Mouse (Mus musculus) liver, embryonic 14.5 days (tissue): ENCODE measurements at regions not wholly inside any gene's neighbourhood (a gene's known extent, or its start where the extent isn't known, plus 50 kb on each side); places are given as distances from the start of the nearest gene placed in this dataset.

ENCODE experiments used
- ATAC-seq: fragments of 200-750 bp; cut with Nextera tagmentation; 2 replicates; pipeline ENCODE4 v1.8.0; 2017; ENCODE audit warnings: moderate number of reproducible peaks, mild to moderate bottlenecking, moderate library complexity; ENCODE audit not compliant: insufficient read depth
- DNase-seq, 3 experiments: peaks; one replicate each; pipeline ENCODE4 v3.0.0-alpha.2; 2012 to 2013; ENCODE audit warnings: low read depth in 3 of 3, low spot score in 3 of 3
- H3K27ac ChIP-seq: fragments of 300-500 bp; sonication (generic); 2 replicates; pipeline ENCODE4 v1.5.1; 2014; ENCODE audit warnings: moderate library complexity, mild to moderate bottlenecking, control low read depth, inconsistent platforms
- H3K27me3 ChIP-seq: fragments of 300-500 bp; sonication (generic); 2 replicates; pipeline ENCODE4 v1.6.1; 2014; ENCODE audit warnings: mild to moderate bottlenecking, low read length, moderate library complexity; ENCODE audit not compliant: control insufficient read depth, insufficient read depth
- H3K36me3 ChIP-seq: fragments of 300-500 bp; sonication (generic); replicated peaks from 2 replicates; pipeline ENCODE4 v1.6.1; 2014; ENCODE audit warnings: low read depth; ENCODE audit not compliant: control insufficient read depth, insufficient read depth
- H3K4me1 ChIP-seq, 2 experiments: fragments of 200-500 bp in 1 of 2; fragments of 300-500 bp in 1 of 2; sonication (generic) in 1 of 2; replicated peaks; 2 replicates each; pipeline ENCODE4 v1.6.1; 2012 to 2014; ENCODE audit warnings: antibody characterized with exemption in 1 of 2, inconsistent platforms in 1 of 2, low read length in 1 of 2; ENCODE audit not compliant: control insufficient read depth in 2 of 2, insufficient read depth in 2 of 2
- H3K4me2 ChIP-seq: fragments of 300-500 bp; sonication (generic); 2 replicates; pipeline ENCODE4 v1.6.1; 2014; ENCODE audit warnings: low read depth, mild to moderate bottlenecking, control low read depth, moderate library complexity
- H3K4me3 ChIP-seq, 2 experiments: fragments of 200-500 bp in 1 of 2; fragments of 300-500 bp in 1 of 2; sonication (generic) in 1 of 2; 2 replicates each; pipeline ENCODE4 v1.5.1; 2012 to 2014; ENCODE audit warnings: low read depth in 2 of 2, low read length in 2 of 2, mild to moderate bottlenecking in 2 of 2, control low read depth in 1 of 2, inconsistent platforms in 1 of 2, moderate library complexity in 1 of 2; ENCODE audit not compliant: insufficient read depth in 1 of 2
- H3K9ac ChIP-seq: fragments of 300-500 bp; sonication (generic); replicated peaks from 2 replicates; pipeline ENCODE4 v1.6.1; 2014; ENCODE audit warnings: mild to moderate bottlenecking, control low read depth, moderate library complexity
- H3K9me3 ChIP-seq: fragments of 300-500 bp; sonication (generic); 2 replicates; pipeline ENCODE4 v1.6.1; 2016; ENCODE audit warnings: low read length, mixed read lengths; ENCODE audit not compliant: control insufficient read depth
- CTCF ChIP-seq: IDR thresholded peaks from 2 replicates; pipeline ENCODE4 v1.5.1; 2016; ENCODE audit warnings: antibody characterized with exemption, low read depth, control low read depth
- EP300 ChIP-seq: IDR thresholded peaks from 2 replicates; pipeline ENCODE4 v1.6.1; 2016; ENCODE audit warnings: antibody characterized with exemption, low read depth
- WGBS: fragments of 180-500 bp; shearing (Covaris S2); extraction: QIAGEN DNeasy Blood & Tissue Kit; methylation state at CpG from one replicate; pipeline ENCODE4 v1.1.7; 2014; ENCODE audit not compliant: insufficient replicate concordance; 5-methylcytosine and 5-hydroxymethylcytosine counted together

GRCm38 (mm10) chr10:56493461-56493860, 116.3 kb downstream of the Gja1 start:
- Histone ChIP-seq H3K4me1 (no peaks in the 10 kb centered on the region), H3K27ac (no peak overlapping the region), H3K4me2 (no peak overlapping the region), H3K9ac (no peak overlapping the region), H3K27me3 (no peaks in the 10 kb centered on the region), H3K36me3 (no peaks in the 10 kb centered on the region), H3K9me3 (no peaks in the 10 kb centered on the region), H3K4me3 (no peak overlapping the region)
- no peak for TF ChIP-seq EP300
- no peak for TF ChIP-seq CTCF
- no peak for DNase-seq
- WGBS = 35% methylated on average over 1 of the region's 1 CpGs
- no peak for ATAC-seq

GRCm38 (mm10) chr10:56495352-56495751, 118.2 kb downstream of the Gja1 start:
- no peak overlapping the region for H3K27ac ChIP-seq

GRCm38 (mm10) chr10:56519041-56519440, 141.9 kb downstream of the Gja1 start:
- 69% methylated on average over 1 of the region's 1 CpGs for WGBS
- DNase-seq (no peak), ATAC-seq (no peak)
- TF ChIP-seq EP300 (no peak), CTCF (no peak)
- H3K4me1 ChIP-seq = no peaks in the 10 kb centered on the region
- H3K27ac ChIP-seq = no peak overlapping the region
- H3K9ac ChIP-seq = no peak overlapping the region
- H3K36me3 ChIP-seq = no peaks in the 10 kb centered on the region
- no peaks in the 10 kb centered on the region for H3K27me3 ChIP-seq
- no peaks in the 10 kb centered on the region for H3K9me3 ChIP-seq
- no peak overlapping the region for H3K4me3 ChIP-seq
- H3K4me2 ChIP-seq = no peak overlapping the region

More at GRCm38 (mm10) chr10:56495352-56495751, 118.2 kb downstream of the Gja1 start:
- Histone ChIP-seq H3K4me1 (no peaks in the 10 kb centered on the region), H3K4me3 (no peak overlapping the region), H3K36me3 (no peaks in the 10 kb centered on the region), H3K9me3 (no peaks in the 10 kb centered on the region), H3K27me3 (no peaks in the 10 kb centered on the region), H3K9ac (no peak overlapping the region), H3K4me2 (no peak overlapping the region)
- 68% methylated on average over 4 of the region's 4 CpGs for WGBS
- DNase-seq (no peak), ATAC-seq (no peak)
- TF ChIP-seq CTCF = no peak
- TF ChIP-seq EP300 = no peak

DNA sequence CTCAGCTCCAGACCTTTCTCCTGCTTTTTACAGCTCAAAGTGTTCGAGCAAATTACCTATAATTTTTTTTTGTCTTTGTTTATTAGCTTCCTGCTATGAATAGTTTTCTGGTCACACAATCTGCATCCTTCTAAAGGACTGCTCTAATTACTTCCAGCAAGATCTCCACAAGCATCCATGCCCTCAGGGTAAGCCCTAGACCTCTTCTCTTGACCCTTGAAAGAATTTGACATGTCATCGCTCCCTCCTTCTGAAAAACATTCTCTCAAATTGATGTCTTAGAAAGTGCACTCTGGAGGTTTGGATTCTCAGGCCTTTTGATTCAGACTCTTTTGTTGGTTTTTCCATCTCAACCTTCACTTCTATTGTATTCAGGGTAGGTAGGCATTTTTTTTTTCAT, 148.7 kb downstream of the Gja1 start:
- Histone ChIP-seq H3K4me3 (no peak overlapping the region), H3K4me1 (no peaks in the 10 kb centered on the region), H3K4me2 (no peak overlapping the region), H3K9ac (no peak overlapping the region), H3K27ac (no peak overlapping the region), H3K36me3 (no peaks in the 10 kb centered on the region), H3K9me3 (no peaks in the 10 kb centered on the region), H3K27me3 (no peaks in the 10 kb centered on the region)
- ATAC-seq (no peak), DNase-seq (no peak)
- TF ChIP-seq EP300 = no peak
- TF ChIP-seq CTCF = no peak
- WGBS = 58% methylated on average over 2 of the region's 2 CpGs

DNA sequence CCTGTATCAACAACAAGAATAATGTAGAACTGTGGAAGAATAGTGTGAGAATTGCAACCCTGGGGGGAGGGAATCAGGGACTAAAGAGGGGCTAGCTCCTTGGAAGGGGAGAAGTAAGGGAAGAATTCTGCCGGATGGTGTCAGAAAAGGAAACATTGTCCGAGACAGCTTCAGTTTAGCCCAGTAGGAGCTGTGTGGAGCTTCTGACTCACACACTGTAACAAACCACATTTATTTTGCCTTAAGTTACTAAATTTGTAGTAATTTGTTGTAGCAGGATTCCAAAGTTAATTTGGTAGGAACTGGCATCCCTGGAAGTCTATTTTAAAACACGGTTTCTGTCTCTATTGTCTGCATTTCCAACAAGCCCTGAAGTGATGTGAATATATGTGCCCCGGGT, 160.0 kb downstream of the Gja1 start:
- H3K36me3 ChIP-seq = no peaks in the 10 kb centered on the region
- WGBS = 48% methylated on average over 4 of the region's 4 CpGs
- H3K27ac ChIP-seq = no peak overlapping the region
- ATAC-seq (no peak), DNase-seq (no peak)
- H3K4me1 ChIP-seq = no peaks in the 10 kb centered on the region
- no peak for TF ChIP-seq CTCF
- no peak for TF ChIP-seq EP300
- H3K4me3 ChIP-seq = no peak overlapping the region
- H3K27me3 ChIP-seq = no peaks in the 10 kb centered on the region
- H3K4me2 ChIP-seq = no peak overlapping the region
- H3K9me3 ChIP-seq = no peaks in the 10 kb centered on the region
- no peak overlapping the region for H3K9ac ChIP-seq
